ENCODE assay signal across 15 mouse cellular contexts in genomic region chr11:77854641-77855040, GRCm38 (mm10). TPM values are rescaled to one million over a fixed set of nuclear protein-coding genes. Genes with fewer than 3 reads are reported as not detected.
DNase-seq lines count a peak whose midpoint lies in the region; ATAC-seq and TF ChIP-seq lines count a peak whose summit lies in the region.
"Had no signal": no experiment of that assay in that cellular context is flagged by ENCODE, and none has a peak within 500 bp of the region (broad histone marks: within the 10 kb centered on the region; RNA-seq: fewer than 3 reads in every experiment).

No protein-coding gene starts in this region.

- no peak for ATAC-seq in intestine, embryonic 15.5 days
- no peak for ATAC-seq in intestine, postnatal 0 days
- no peak for ATAC-seq in forebrain, embryonic 13.5 days
- no peak for ATAC-seq in hindbrain, embryonic 15.5 days (ENCODE audit: low FRiP score, low read depth)
- no peak for ATAC-seq in neural tube, embryonic 13.5 days (ENCODE audit: low read depth)
- ATAC-seq in megakaryocyte-erythroid progenitor cell, adult 5-6 weeks (replicated peaks; ENCODE audit: low FRiP score, low TSS enrichment, poor library complexity, severe bottlenecking), result no peak
- ATAC-seq in lung, postnatal 0 days, result no peak

- no peak for TF ChIP-seq CTCF in intestine, postnatal 0 days (IDR thresholded peaks at IDR 0.05; ENCODE audit: low read depth)
- TF ChIP-seq CTCF in lung, postnatal 0 days (IDR thresholded peaks at IDR 0.05), result no peak

- no peak overlapping the region for H3K27ac ChIP-seq in intestine, embryonic 15.5 days
- no peak overlapping the region for H3K27ac ChIP-seq in intestine, postnatal 0 days (ENCODE audit: low read depth, low read length)
- H3K27ac ChIP-seq in forebrain, embryonic 13.5 days, result peak overlapping the region; percentile 69
- H3K27ac ChIP-seq in hindbrain, embryonic 15.5 days (replicated peaks), result peak overlapping the region; percentile 58
- peak overlapping the region; percentile 91 for H3K27ac ChIP-seq in neural tube, embryonic 13.5 days (replicated peaks)
- no peak overlapping the region for H3K27ac ChIP-seq in lung, postnatal 0 days (ENCODE audit: low read length)
- H3K27ac ChIP-seq: lung, embryonic 15.5 days had no signal

- no peak for TF ChIP-seq EP300 in lung, postnatal 0 days (IDR thresholded peaks at IDR 0.05)

- no peaks in the 10 kb centered on the region for H3K9me3 ChIP-seq in intestine, embryonic 15.5 days
- no peaks in the 10 kb centered on the region for H3K9me3 ChIP-seq in intestine, postnatal 0 days (ENCODE audit: control insufficient read depth)
- H3K9me3 ChIP-seq in forebrain, embryonic 13.5 days (replicated peaks), result no peaks in the 10 kb centered on the region
- H3K9me3 ChIP-seq in hindbrain, embryonic 15.5 days, result no peaks in the 10 kb centered on the region
- H3K9me3 ChIP-seq in neural tube, embryonic 13.5 days, result no peaks in the 10 kb centered on the region
- H3K9me3 ChIP-seq in lung, postnatal 0 days (ENCODE audit: low read length), result no peaks in the 10 kb centered on the region
- H3K9me3 ChIP-seq: lung, embryonic 15.5 days had no signal

- H3K9ac ChIP-seq in intestine, embryonic 15.5 days, result 0 out of 2 replicates have a peak overlapping the region, but pooled peaks have one; percentile 10
- H3K9ac ChIP-seq in intestine, postnatal 0 days (ENCODE audit: low read depth, low read length), result no peak overlapping the region
- peak overlapping the region; percentile 37 for H3K9ac ChIP-seq in forebrain, embryonic 13.5 days
- no peak overlapping the region for H3K9ac ChIP-seq in hindbrain, embryonic 15.5 days
- H3K9ac ChIP-seq in neural tube, embryonic 13.5 days, result peak overlapping the region; percentile 53
- no peak overlapping the region for H3K9ac ChIP-seq in lung, postnatal 0 days (replicated peaks; ENCODE audit: low read depth)
- H3K9ac ChIP-seq: lung, embryonic 15.5 days had no signal

- peaks cover 30% of the 10 kb centered on the region for H3K4me1 ChIP-seq in intestine, embryonic 15.5 days (replicated peaks)
- H3K4me1 ChIP-seq in intestine, postnatal 0 days (replicated peaks; ENCODE audit: control insufficient read depth, insufficient read depth, low read length), result no peaks in the 10 kb centered on the region
- H3K4me1 ChIP-seq in forebrain, embryonic 13.5 days, result peaks cover 80% of the 10 kb centered on the region
- peaks cover 83% of the 10 kb centered on the region for H3K4me1 ChIP-seq in hindbrain, embryonic 15.5 days (replicated peaks)
- H3K4me1 ChIP-seq in neural tube, embryonic 13.5 days (replicated peaks), result peaks cover 95% of the 10 kb centered on the region
- H3K4me1 ChIP-seq in lung, postnatal 0 days (ENCODE audit: insufficient read depth, low read depth, low read length), result no peaks in the 10 kb centered on the region

- no peak overlapping the region for H3K4me2 ChIP-seq in intestine, embryonic 15.5 days (replicated peaks)
- no peak overlapping the region for H3K4me2 ChIP-seq in intestine, postnatal 0 days (replicated peaks; ENCODE audit: low read depth)
- no peak overlapping the region for H3K4me2 ChIP-seq in forebrain, embryonic 13.5 days
- H3K4me2 ChIP-seq in hindbrain, embryonic 15.5 days, result no peak overlapping the region
- H3K4me2 ChIP-seq in neural tube, embryonic 13.5 days, result no peak overlapping the region
- no peak overlapping the region for H3K4me2 ChIP-seq in lung, postnatal 0 days (replicated peaks; ENCODE audit: low read depth, low read length)
- H3K4me2 ChIP-seq: lung, embryonic 15.5 days had no signal

- 60% methylated on average over 3 of the region's 3 CpGs for WGBS in intestine, embryonic 15.5 days
- WGBS in intestine, postnatal 0 days, result 71% methylated on average over 3 of the region's 3 CpGs
- 64% methylated on average over 3 of the region's 3 CpGs for whole genome bisulfite sequencing in forebrain, embryonic 13.5 days
- 52% methylated on average over 3 of the region's 3 CpGs for WGBS in hindbrain, embryonic 15.5 days
- 54% methylated on average over 3 of the region's 3 CpGs for WGBS in neural tube, embryonic 13.5 days
- WGBS in lung, postnatal 0 days, result 50% methylated on average over 3 of the region's 3 CpGs

- H3K27me3 ChIP-seq in intestine, embryonic 15.5 days (replicated peaks), result no peaks in the 10 kb centered on the region
- no peaks in the 10 kb centered on the region for H3K27me3 ChIP-seq in intestine, postnatal 0 days (replicated peaks; ENCODE audit: control insufficient read depth, insufficient read depth, low read length)
- peaks cover 4% of the 10 kb centered on the region; the same call in 1 of the 2 replicates for H3K27me3 ChIP-seq in forebrain, embryonic 13.5 days
- H3K27me3 ChIP-seq in hindbrain, embryonic 15.5 days, result no peaks in the 10 kb centered on the region
- peaks cover 47% of the 10 kb centered on the region for H3K27me3 ChIP-seq in neural tube, embryonic 13.5 days
- no peaks in the 10 kb centered on the region for H3K27me3 ChIP-seq in lung, postnatal 0 days (replicated peaks; ENCODE audit: insufficient read depth, low read length)
- H3K27me3 ChIP-seq: lung, embryonic 15.5 days had no signal

- H3K36me3 ChIP-seq in intestine, embryonic 15.5 days, result peaks cover 19% of the 10 kb centered on the region; the same call in 1 of the 2 replicates
- H3K36me3 ChIP-seq in intestine, postnatal 0 days (ENCODE audit: control insufficient read depth, insufficient read depth), result peaks cover 82% of the 10 kb centered on the region
- peaks cover 54% of the 10 kb centered on the region for H3K36me3 ChIP-seq in forebrain, embryonic 13.5 days (ENCODE audit: poor library complexity, severe bottlenecking)
- H3K36me3 ChIP-seq in hindbrain, embryonic 15.5 days, result peaks cover 17% of the 10 kb centered on the region
- peaks cover 57% of the 10 kb centered on the region for H3K36me3 ChIP-seq in neural tube, embryonic 13.5 days
- H3K36me3 ChIP-seq in lung, postnatal 0 days (ENCODE audit: insufficient read depth, low read length), result peaks cover 31% of the 10 kb centered on the region; the same call in 1 of the 2 replicates

- no peak for DNase-seq in thymus, adult 18-20 months
- DNase-seq in lung, postnatal 0 days (ENCODE audit: low spot score), result no peak
- DNase-seq: cerebellum, adult 18-20 months; gastrocnemius, postnatal 25 days; kidney, adult 9 months; layer of hippocampus, adult 9-11 months; thymus, postnatal 4 days had no signal

- no peak overlapping the region for H3K4me3 ChIP-seq in intestine, embryonic 15.5 days (replicated peaks)
- no peak overlapping the region for H3K4me3 ChIP-seq in intestine, postnatal 0 days (ENCODE audit: low read depth, low read length)
- H3K4me3 ChIP-seq in forebrain, embryonic 13.5 days, result no peak overlapping the region
- H3K4me3 ChIP-seq in hindbrain, embryonic 15.5 days, result no peak overlapping the region
- no peak overlapping the region for H3K4me3 ChIP-seq in neural tube, embryonic 13.5 days
- H3K4me3 ChIP-seq in lung, postnatal 0 days (ENCODE audit: low read depth, low read length), result no peak overlapping the region
- H3K4me3 ChIP-seq: lung, embryonic 15.5 days had no signal

RNA-seq across cellular contexts. Expression of gene Pipox, which starts 39.3 kb away (rescaled TPM):
- polyA plus RNA-seq in intestine, embryonic 15.5 days (2015; fragmentation: Nextera tagmentation; extraction: Ambion mirVana), result 29.8 and 36.1 TPM in 2 replicates
- polyA plus RNA-seq in intestine, postnatal 0 days (2015; fragmentation: Nextera tagmentation; extraction: Ambion mirVana), result 45.7 and 57.1 TPM in 2 replicates
- polyA plus RNA-seq in forebrain, embryonic 13.5 days (2015; fragmentation: Nextera tagmentation; extraction: Ambion mirVana), result 12.7 and 15.1 TPM in 2 replicates
- polyA plus RNA-seq in hindbrain, embryonic 15.5 days (2015; fragmentation: Nextera tagmentation; extraction: Ambion mirVana), result 5.1 and 5.6 TPM in 2 replicates
- polyA plus RNA-seq in neural tube, embryonic 13.5 days (2015; fragmentation: Nextera tagmentation; extraction: Ambion mirVana), result 4.1 and 6.1 TPM in 2 replicates
- not detected in 2 replicates for total RNA-seq in megakaryocyte-erythroid progenitor cell, adult 5-6 weeks (2014; fragmentation: Nextera tagmentation)
- not detected in 2 replicates for total RNA-seq in megakaryocyte-erythroid progenitor cell, adult 5-6 weeks (2017)
- polyA plus RNA-seq in lung, postnatal 0 days (2015; fragmentation: Nextera tagmentation; extraction: Ambion mirVana), result 0.23 and 0.40 TPM in 2 replicates
- total RNA-seq: MEL had no signal

Comparison
In these comparisons a context has a peak if more than half of its experiments do, and no peak if none do; other contexts are left out.
1. H3K9ac ChIP-seq: peak in intestine, embryonic 15.5 days (single experiment), forebrain, embryonic 13.5 days (single experiment) and neural tube, embryonic 13.5 days (single experiment); none in intestine, postnatal 0 days (single experiment), hindbrain, embryonic 15.5 days (single experiment) and lung, postnatal 0 days (single experiment).
2. H3K27ac ChIP-seq: peak in forebrain, embryonic 13.5 days (single experiment), hindbrain, embryonic 15.5 days (single experiment) and neural tube, embryonic 13.5 days (single experiment); none in intestine, embryonic 15.5 days (single experiment), intestine, postnatal 0 days (single experiment) and lung, postnatal 0 days (single experiment).